Mouse (Mus musculus) stomach, embryonic 15.5 days (tissue): ENCODE data around the gene Adprhl1. TPM values are rescaled to one million over a fixed set of nuclear protein-coding genes. Genes with fewer than 3 reads are reported as not detected.

Experiments
- ATAC-seq: fragments of 200-750 bp; cut with Nextera tagmentation; 2 replicates; pipeline ENCODE4 v1.8.0; 2017; ENCODE audit warnings: low read depth, moderate number of reproducible peaks, moderate TSS enrichment; ENCODE audit not compliant: insufficient read depth, low FRiP score
- H3K27ac ChIP-seq: fragments of 300-500 bp; sonication (generic); 2 replicates; pipeline ENCODE4 v1.5.1; 2015; ENCODE audit warnings: mild to moderate bottlenecking, inconsistent platforms
- H3K27me3 ChIP-seq: fragments of 300-500 bp; sonication (generic); replicated peaks from 2 replicates; pipeline ENCODE4 v1.6.1; 2015; ENCODE audit warnings: inconsistent platforms
- H3K36me3 ChIP-seq: fragments of 300-500 bp; sonication (generic); 2 replicates; pipeline ENCODE4 v1.6.1; 2015; ENCODE audit warnings: inconsistent platforms
- H3K4me1 ChIP-seq: fragments of 300-500 bp; sonication (generic); 2 replicates; pipeline ENCODE4 v1.6.1; 2015; ENCODE audit warnings: inconsistent platforms
- H3K4me2 ChIP-seq: fragments of 300-500 bp; sonication (generic); 2 replicates; pipeline ENCODE4 v1.6.1; 2015; ENCODE audit warnings: mild to moderate bottlenecking, inconsistent platforms
- H3K4me3 ChIP-seq: fragments of 300-500 bp; sonication (generic); replicated peaks from 2 replicates; pipeline ENCODE4 v1.5.1; 2015; ENCODE audit warnings: inconsistent platforms
- H3K9ac ChIP-seq: fragments of 300-500 bp; sonication (generic); 2 replicates; pipeline ENCODE4 v1.6.1; 2015; ENCODE audit warnings: inconsistent platforms
- H3K9me3 ChIP-seq: fragments of 300-500 bp; sonication (generic); 2 replicates; pipeline ENCODE4 v1.6.1; 2016; ENCODE audit warnings: inconsistent platforms
- WGBS: fragments of 180-500 bp; shearing (Covaris S2); methylation state at CpG from one replicate; pipeline ENCODE4 v1.1.7; 2015; 5-methylcytosine and 5-hydroxymethylcytosine counted together
- polyA plus RNA-seq: library from polyadenylated mRNA; unstranded; fragments of >200 nt; fragmentation: Nextera tagmentation; extraction: Ambion mirVana; gene quantifications from 2 replicates; pipeline ENCODE4 v1.2.1, GENCODE M21; 2015

The Adprhl1 gene
- polyA plus RNA-seq, 1 experiment from 2014 or later: 0.62 TPM

DNA sequence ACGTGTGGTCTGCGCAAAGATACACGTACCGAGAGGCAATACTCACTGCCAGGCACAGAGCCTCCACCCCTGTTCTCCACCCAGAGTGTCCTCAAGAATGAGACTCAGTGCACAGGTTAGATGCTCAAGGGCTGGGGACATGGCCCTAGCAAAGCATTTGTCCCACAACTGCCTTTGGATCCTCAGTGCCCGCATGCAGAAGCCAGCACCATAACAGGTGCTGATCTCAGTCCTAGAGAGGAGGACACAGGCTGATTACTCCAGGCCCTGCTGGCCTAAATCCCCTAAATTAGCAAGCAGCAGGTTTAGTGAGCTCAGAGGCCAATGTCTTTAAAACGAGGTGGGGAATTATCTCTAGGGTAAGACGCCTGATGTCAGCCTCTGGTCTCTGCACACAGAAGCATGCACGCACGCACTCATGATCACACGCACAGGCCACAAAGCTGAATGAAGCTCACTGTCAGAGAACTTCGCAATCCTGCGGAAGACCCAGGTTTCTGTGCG, 65.9 kb downstream of the Adprhl1 start:
- Histone ChIP-seq H3K9me3 (no peaks in the 10 kb centered on the region), H3K36me3 (no peaks in the 10 kb centered on the region), H3K27me3 (no peaks in the 10 kb centered on the region), H3K4me3 (no peak overlapping the region), H3K4me1 (no peaks in the 10 kb centered on the region), H3K9ac (no peak overlapping the region), H3K27ac (no peak overlapping the region), H3K4me2 (no peak overlapping the region)
- WGBS: 90% methylated on average over 13 of the region's 13 CpGs
- ATAC-seq: no peak

- H3K27me3 ChIP-seq: no peaks in the 10 kb centered on the region
- H3K27ac ChIP-seq: no peak overlapping the region
- no peaks in the 10 kb centered on the region for H3K36me3 ChIP-seq
- no peak overlapping the region for H3K4me3 ChIP-seq
- no peak for ATAC-seq
- H3K4me2 ChIP-seq: no peak overlapping the region
- no peaks in the 10 kb centered on the region for H3K9me3 ChIP-seq
- 73% methylated on average over 7 of the region's 7 CpGs for WGBS
- H3K4me1 ChIP-seq: no peaks in the 10 kb centered on the region
- H3K9ac ChIP-seq: no peak overlapping the region
Measured at GRCm38 (mm10) chr8:13187638-13188037, 66.3 kb downstream of the Adprhl1 start.

- Histone ChIP-seq H3K27me3 (no peaks in the 10 kb centered on the region), H3K27ac (no peak overlapping the region), H3K9me3 (no peaks in the 10 kb centered on the region), H3K4me1 (no peaks in the 10 kb centered on the region), H3K4me2 (no peak overlapping the region), H3K9ac (no peak overlapping the region), H3K36me3 (no peaks in the 10 kb centered on the region), H3K4me3 (no peak overlapping the region)
- ATAC-seq: no peak
- WGBS: 83% methylated on average over 9 of the region's 9 CpGs
Measured at GRCm38 (mm10) chr8:13187229-13187628, 66.7 kb downstream of the Adprhl1 start.

DNA sequence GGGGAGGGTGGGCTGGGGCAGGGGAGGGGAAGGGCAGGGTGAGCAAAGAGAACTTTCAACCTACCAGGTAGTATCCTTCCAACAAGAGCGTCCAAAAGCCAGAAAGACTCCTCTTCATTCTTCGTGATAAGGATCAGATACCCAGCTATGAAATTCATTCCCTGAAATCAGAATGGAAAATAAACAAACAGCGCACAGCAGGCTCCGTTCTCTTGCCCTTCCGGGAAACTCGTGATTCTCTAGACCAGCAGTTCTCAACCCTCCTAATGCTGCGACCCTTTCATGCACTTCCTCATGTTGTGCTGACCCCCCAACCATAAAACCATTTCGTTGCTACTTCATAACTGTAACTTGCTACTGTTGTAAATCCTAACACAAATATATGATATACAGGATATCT, 67.1 kb downstream of the Adprhl1 start:
- no peaks in the 10 kb centered on the region for H3K27me3 ChIP-seq
- no peak overlapping the region for H3K9ac ChIP-seq
- no peak overlapping the region for H3K4me3 ChIP-seq
- no peak overlapping the region for H3K27ac ChIP-seq
- H3K9me3 ChIP-seq: no peaks in the 10 kb centered on the region
- ATAC-seq: no peak
- H3K4me2 ChIP-seq: no peak overlapping the region
- H3K4me1 ChIP-seq: no peaks in the 10 kb centered on the region
- H3K36me3 ChIP-seq: no peaks in the 10 kb centered on the region
- whole genome bisulfite sequencing: 79% methylated on average over 8 of the region's 8 CpGs

DNA sequence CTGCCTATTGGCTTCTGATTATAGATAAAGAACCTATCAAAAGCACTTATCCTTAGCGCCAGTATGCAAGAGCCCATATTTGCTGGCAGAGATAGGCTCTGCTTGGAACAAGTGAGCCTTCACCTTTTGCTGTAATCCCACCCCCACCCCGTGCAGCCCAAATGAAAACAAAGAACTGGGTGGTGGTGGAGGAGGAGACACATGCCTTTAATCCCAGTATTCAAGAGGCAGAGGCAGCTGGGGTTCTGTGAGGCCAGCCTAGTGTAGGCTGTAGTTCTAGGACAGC, 72.3 kb downstream of the Adprhl1 start:
- Histone ChIP-seq H3K9me3 (no peaks in the 10 kb centered on the region), H3K4me2 (no peak overlapping the region), H3K9ac (no peak overlapping the region), H3K4me1 (no peaks in the 10 kb centered on the region), H3K27me3 (no peaks in the 10 kb centered on the region), H3K4me3 (no peak overlapping the region), H3K36me3 (0 out of 2 replicates have a peak, but pooled peaks cover 4% of the 10 kb centered on the region), H3K27ac (no peak overlapping the region)
- no peak for ATAC-seq
- 56% methylated on average over 2 of the region's 2 CpGs for WGBS

GRCm38 (mm10) chr8:13180911-13181690, 72.9 kb downstream of the Adprhl1 start:
- no peak for ATAC-seq
- 78% methylated on average over 18 of the region's 18 CpGs for WGBS
- Histone ChIP-seq H3K9ac (no peak overlapping the region), H3K4me3 (no peak overlapping the region), H3K9me3 (no peaks in the 10 kb centered on the region), H3K27ac (no peak overlapping the region), H3K4me2 (no peak overlapping the region), H3K36me3 (peaks cover 9% of the 10 kb centered on the region; the same call in 1 of the 2 replicates), H3K27me3 (no peaks in the 10 kb centered on the region), H3K4me1 (no peaks in the 10 kb centered on the region)

DNA sequence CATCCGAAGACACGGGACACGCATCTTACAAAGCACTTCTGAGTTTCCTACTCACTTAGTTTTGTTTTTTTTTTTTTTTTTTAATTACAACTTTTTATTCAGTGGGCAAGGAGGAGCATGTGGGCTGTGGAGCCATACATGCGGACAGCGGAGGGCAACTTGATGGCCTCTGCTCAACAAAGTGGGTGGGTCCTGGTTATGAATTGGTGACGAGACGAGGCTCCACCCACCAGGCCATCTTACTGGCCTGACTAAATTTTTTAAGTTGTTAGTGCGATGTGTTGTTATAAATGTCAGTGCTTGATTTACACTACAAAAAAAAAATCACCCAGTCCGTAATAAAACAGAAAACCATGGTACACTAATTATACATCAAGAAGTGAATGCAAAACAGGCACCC, 73.6 kb downstream of the Adprhl1 start:
- H3K9ac ChIP-seq: no peak overlapping the region

GRCm38 (mm10) chr8:13179948-13180347, 74.0 kb downstream of the Adprhl1 start:
- Histone ChIP-seq H3K4me1 (no peaks in the 10 kb centered on the region), H3K36me3 (peaks cover 20% of the 10 kb centered on the region), H3K4me2 (no peak overlapping the region), H3K9me3 (no peaks in the 10 kb centered on the region), H3K4me3 (no peak overlapping the region), H3K9ac (no peak overlapping the region), H3K27me3 (no peaks in the 10 kb centered on the region), H3K27ac (no peak overlapping the region)
- WGBS: 69% methylated on average over 7 of the region's 7 CpGs
- ATAC-seq: no peak

More for the DNA sequence above, 73.6 kb downstream of the Adprhl1 start:
- ATAC-seq: no peak
- WGBS: 77% methylated on average over 9 of the region's 9 CpGs
- H3K36me3 ChIP-seq: peaks cover 15% of the 10 kb centered on the region
- H3K27ac ChIP-seq: no peak overlapping the region
- no peak overlapping the region for H3K4me2 ChIP-seq
- no peaks in the 10 kb centered on the region for H3K4me1 ChIP-seq
- H3K27me3 ChIP-seq: no peaks in the 10 kb centered on the region
- H3K9me3 ChIP-seq: no peaks in the 10 kb centered on the region
- H3K4me3 ChIP-seq: no peak overlapping the region

DNA sequence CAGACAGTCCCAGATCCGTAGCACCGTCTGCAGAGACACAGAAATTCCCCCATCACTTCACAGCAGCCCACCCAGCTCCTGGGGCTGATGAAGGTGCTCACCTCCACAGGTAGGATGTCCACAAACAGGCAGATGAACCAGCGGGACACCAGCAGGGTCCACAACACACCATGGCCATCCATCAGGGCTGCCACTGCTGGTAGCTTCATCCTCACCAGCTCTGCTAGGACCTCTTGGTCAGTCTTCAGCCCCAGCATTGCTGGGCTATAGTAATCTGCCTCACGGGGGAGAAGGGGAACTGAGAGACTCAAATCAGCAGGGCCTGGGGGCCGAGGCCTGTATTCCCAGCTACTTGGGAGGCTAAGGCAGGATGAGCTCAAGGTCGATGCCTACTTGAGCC, 74.5 kb downstream of the Adprhl1 start:
- ATAC-seq: no peak
- Histone ChIP-seq H3K9ac (no peak overlapping the region), H3K36me3 (peaks cover 23% of the 10 kb centered on the region), H3K4me2 (no peak overlapping the region), H3K9me3 (no peaks in the 10 kb centered on the region), H3K4me1 (no peaks in the 10 kb centered on the region), H3K27me3 (no peaks in the 10 kb centered on the region), H3K27ac (no peak overlapping the region), H3K4me3 (no peak overlapping the region)
- 71% methylated on average over 6 of the region's 6 CpGs for WGBS

GRCm38 (mm10) chr8:13178137-13178536, 75.8 kb downstream of the Adprhl1 start:
- Histone ChIP-seq H3K4me3 (no peak overlapping the region), H3K4me2 (no peak overlapping the region), H3K4me1 (no peaks in the 10 kb centered on the region), H3K27me3 (no peaks in the 10 kb centered on the region), H3K9me3 (no peaks in the 10 kb centered on the region), H3K36me3 (peaks cover 36% of the 10 kb centered on the region), H3K9ac (no peak overlapping the region), H3K27ac (no peak overlapping the region)
- ATAC-seq: no peak
- 88% methylated on average over 5 of the region's 5 CpGs for WGBS

DNA sequence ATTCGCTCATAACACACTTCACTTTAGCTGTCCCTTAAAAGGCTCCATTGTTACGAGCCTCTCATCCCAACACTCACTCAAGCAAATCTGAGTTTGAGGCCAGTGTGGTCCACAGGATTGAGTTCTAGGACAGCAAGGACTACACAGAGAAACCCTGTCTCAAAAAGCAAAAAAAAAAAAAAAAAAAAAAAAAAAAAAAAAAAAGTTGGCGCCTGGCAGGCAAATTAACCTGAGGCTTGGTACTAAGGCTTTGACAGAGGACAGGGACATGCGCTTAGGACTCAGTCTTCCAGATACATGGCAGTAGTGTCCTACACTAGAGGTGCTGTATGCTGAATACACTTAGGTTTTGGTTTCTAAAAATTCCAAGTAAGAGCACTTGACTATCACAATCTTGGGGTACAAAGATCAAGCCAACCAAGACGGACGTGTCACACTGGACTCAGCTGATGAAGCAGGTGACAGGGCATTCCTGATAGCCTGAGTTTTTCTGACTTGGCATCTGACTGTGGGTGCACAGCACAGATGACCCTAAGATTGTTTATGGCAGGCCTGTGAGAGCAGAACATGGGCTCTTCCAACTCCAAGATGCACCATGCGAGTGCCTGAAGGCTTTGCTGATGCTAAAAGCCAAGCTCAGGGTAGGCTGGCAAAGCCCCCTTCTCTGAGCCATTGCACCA, 76.6 kb downstream of the Adprhl1 start:
- Histone ChIP-seq H3K27me3 (no peaks in the 10 kb centered on the region), H3K36me3 (peaks cover 41% of the 10 kb centered on the region), H3K4me1 (no peaks in the 10 kb centered on the region), H3K27ac (no peak overlapping the region), H3K4me3 (no peak overlapping the region), H3K9ac (no peak overlapping the region), H3K4me2 (no peak overlapping the region), H3K9me3 (no peaks in the 10 kb centered on the region)
- ATAC-seq: no peak
- 91% methylated on average over 7 of the region's 7 CpGs for WGBS

DNA sequence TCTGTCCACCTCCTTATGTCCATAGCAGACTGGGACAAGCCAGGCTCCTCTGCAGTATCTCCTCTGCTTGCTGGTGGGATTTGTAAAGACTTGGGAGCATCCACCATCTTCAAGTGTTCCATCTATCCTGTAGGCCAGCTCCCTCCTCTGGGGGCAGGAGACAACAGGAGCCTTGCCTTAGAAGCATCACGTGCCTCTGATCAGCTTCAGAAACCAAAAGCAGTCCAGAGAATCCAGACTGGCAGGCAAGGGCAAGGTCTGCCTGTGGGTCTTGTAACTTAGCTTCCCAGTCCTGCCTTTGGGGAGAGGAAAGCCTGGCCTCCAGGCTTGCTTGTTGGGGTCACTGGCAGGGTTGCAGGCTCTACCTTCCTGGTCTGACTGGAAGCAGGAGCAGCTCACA, 78.3 kb downstream of the Adprhl1 start:
- Histone ChIP-seq H3K27me3 (no peaks in the 10 kb centered on the region), H3K4me1 (no peaks in the 10 kb centered on the region), H3K4me3 (no peak overlapping the region), H3K36me3 (peaks cover 50% of the 10 kb centered on the region), H3K9ac (no peak overlapping the region), H3K27ac (no peak overlapping the region), H3K9me3 (no peaks in the 10 kb centered on the region), H3K4me2 (no peak overlapping the region)
- ATAC-seq: no peak
- 73% methylated on average over 1 of the region's 1 CpGs for WGBS
